Mouse (Mus musculus) C2C12 (cell line): ENCODE measurements at regions not wholly inside any gene's neighbourhood (a gene's known extent, or its start where the extent isn't known, plus 50 kb on each side); places are given as distances from the start of the nearest gene placed in this dataset.

ENCODE experiments used
- CEBPB ChIP-seq: IDR thresholded peaks from one replicate; pipeline ENCODE4 v1.6.1; 2011; ENCODE audit warnings: low read depth, mild to moderate bottlenecking, control low read depth, moderate library complexity
- CTCF ChIP-seq: IDR thresholded peaks from one replicate; pipeline ENCODE4 v1.5.1; 2011; ENCODE audit not compliant: control insufficient read depth, insufficient read depth, insufficient read length
- FOSL1 ChIP-seq: IDR thresholded peaks from one replicate; pipeline ENCODE4 v1.8.0; 2011; ENCODE audit warnings: mild to moderate bottlenecking, low read length; ENCODE audit not compliant: poor library complexity, insufficient read depth, severe bottlenecking
- MAX ChIP-seq: IDR thresholded peaks from one replicate; pipeline ENCODE4 v1.6.1; 2011; ENCODE audit warnings: mild to moderate bottlenecking, control low read depth
- MYOD1 ChIP-seq: IDR thresholded peaks from one replicate; pipeline ENCODE4 v1.6.1; 2011; ENCODE audit warnings: low read depth; ENCODE audit not compliant: control insufficient read depth, insufficient read length
- MYOG ChIP-seq: IDR thresholded peaks from one replicate; pipeline ENCODE4 v1.6.1; 2011; ENCODE audit not compliant: control insufficient read depth, insufficient read length; ENCODE audit errors: extremely low read depth
- USF1 ChIP-seq: IDR thresholded peaks from one replicate; pipeline ENCODE4 v1.6.1; 2011; ENCODE audit warnings: low read depth, mild to moderate bottlenecking, control low read depth, moderate library complexity

DNA sequence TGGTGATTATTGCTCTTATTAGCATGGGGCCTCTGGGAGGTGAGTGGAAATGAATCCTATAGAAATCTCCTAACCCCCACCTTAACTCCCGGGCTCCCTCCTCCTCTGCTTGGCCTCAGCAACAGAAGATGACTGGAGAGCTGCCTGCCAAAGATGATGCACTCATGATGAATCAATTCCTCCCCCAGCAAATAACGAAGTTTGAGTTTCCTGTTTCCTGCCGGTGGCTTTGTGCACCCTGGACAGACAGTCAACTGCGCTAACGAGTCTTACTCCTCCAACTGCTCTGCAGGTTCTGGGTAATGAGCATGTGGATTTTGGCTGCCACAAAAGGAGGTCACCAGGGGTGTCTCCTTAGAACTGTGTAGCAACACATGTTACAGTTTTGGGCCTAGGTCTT lies 321.5 kb upstream of the Pik3r1 start:
- no peak for TF ChIP-seq MAX
- no peak for TF ChIP-seq CTCF
- TF ChIP-seq MYOG, result no peak
- TF ChIP-seq CEBPB, result no peak
- TF ChIP-seq USF1, result no peak
- no peak for TF ChIP-seq FOSL1
- TF ChIP-seq MYOD1, result no peak
